Mouse (Mus musculus) neural tube, embryonic 13.5 days (tissue): ENCODE results near the gene Camk2d. TPM values are rescaled to one million over a fixed set of nuclear protein-coding genes. Genes with fewer than 3 reads are reported as not detected.
A peak's percentile ranks its signal among the peaks of the same experiment; 100 is the strongest.

Experiments
- ATAC-seq: fragments of 200-750 bp; cut with Nextera tagmentation; 2 replicates; pipeline ENCODE4 v1.8.0; 2017; ENCODE audit warnings: low read depth, mild to moderate bottlenecking, moderate TSS enrichment, moderate library complexity
- H3K27ac ChIP-seq: fragments of 300-500 bp; sonication (generic); replicated peaks from 2 replicates; pipeline ENCODE4 v1.5.1; 2015; ENCODE audit warnings: moderate library complexity, mild to moderate bottlenecking, inconsistent platforms
- H3K27me3 ChIP-seq: fragments of 300-500 bp; sonication (generic); 2 replicates; pipeline ENCODE4 v1.6.1; 2015; ENCODE audit warnings: mild to moderate bottlenecking, inconsistent platforms
- H3K36me3 ChIP-seq: fragments of 300-500 bp; sonication (generic); 2 replicates; pipeline ENCODE4 v1.6.1; 2015; ENCODE audit warnings: mild to moderate bottlenecking, inconsistent platforms
- H3K4me1 ChIP-seq: fragments of 300-500 bp; sonication (generic); replicated peaks from 2 replicates; pipeline ENCODE4 v1.6.1; 2015; ENCODE audit warnings: inconsistent platforms
- H3K4me2 ChIP-seq: fragments of 300-500 bp; sonication (generic); 2 replicates; pipeline ENCODE4 v1.6.1; 2015; ENCODE audit warnings: inconsistent platforms, mild to moderate bottlenecking, moderate library complexity
- H3K4me3 ChIP-seq: fragments of 300-500 bp; sonication (generic); 2 replicates; pipeline ENCODE4 v1.5.1; 2015; ENCODE audit warnings: mild to moderate bottlenecking, inconsistent platforms
- H3K9ac ChIP-seq: fragments of 300-500 bp; sonication (generic); 2 replicates; pipeline ENCODE4 v1.6.1; 2015; ENCODE audit warnings: moderate library complexity, mild to moderate bottlenecking, inconsistent platforms
- H3K9me3 ChIP-seq: fragments of 300-500 bp; sonication (generic); 2 replicates; pipeline ENCODE4 v1.6.1; 2016; ENCODE audit warnings: inconsistent platforms
- WGBS: fragments of 180-500 bp; shearing (Covaris S2); methylation state at CpG from one replicate; pipeline ENCODE4 v1.1.7; 2015; 5-methylcytosine and 5-hydroxymethylcytosine counted together
- polyA plus RNA-seq: library from polyadenylated mRNA; unstranded; fragments of >200 nt; fragmentation: Nextera tagmentation; extraction: Ambion mirVana; gene quantifications from 2 replicates; pipeline ENCODE4 v1.2.1, GENCODE M21; 2015

Camk2d gene
- polyA plus RNA-seq, 1 experiment from 2014 or later = 60.4 TPM

DNA sequence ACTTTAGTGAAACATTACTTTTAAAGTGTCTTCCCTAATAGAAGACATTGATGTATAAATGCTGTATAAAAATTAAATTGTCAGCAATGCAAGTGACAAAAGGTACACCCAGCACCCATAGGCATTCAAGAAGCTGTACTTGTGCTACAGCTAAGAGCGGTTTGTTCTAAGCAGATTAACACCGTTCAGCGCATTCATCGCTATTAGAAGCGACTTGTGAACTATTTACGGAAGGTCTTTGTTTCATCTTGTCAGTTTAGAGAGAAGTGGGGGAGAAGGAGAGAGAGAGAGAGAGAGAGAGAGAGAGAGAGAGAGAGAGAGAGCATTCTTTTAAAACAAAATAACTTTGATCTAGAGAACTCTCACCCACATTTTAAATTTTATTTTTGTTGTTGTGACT is 38.1 kb downstream of the Camk2d start:
- ATAC-seq = no peak
- no peak overlapping the region for H3K27ac ChIP-seq
- no peaks in the 10 kb centered on the region for H3K36me3 ChIP-seq
- no peak overlapping the region for H3K4me3 ChIP-seq
- WGBS = 74% methylated on average over 6 of the region's 6 CpGs
- H3K9me3 ChIP-seq = no peaks in the 10 kb centered on the region
- H3K27me3 ChIP-seq = no peaks in the 10 kb centered on the region
- peaks cover 7% of the 10 kb centered on the region; the same call in 1 of the 2 replicates for H3K4me1 ChIP-seq
- no peak overlapping the region for H3K4me2 ChIP-seq
- no peak overlapping the region for H3K9ac ChIP-seq

DNA sequence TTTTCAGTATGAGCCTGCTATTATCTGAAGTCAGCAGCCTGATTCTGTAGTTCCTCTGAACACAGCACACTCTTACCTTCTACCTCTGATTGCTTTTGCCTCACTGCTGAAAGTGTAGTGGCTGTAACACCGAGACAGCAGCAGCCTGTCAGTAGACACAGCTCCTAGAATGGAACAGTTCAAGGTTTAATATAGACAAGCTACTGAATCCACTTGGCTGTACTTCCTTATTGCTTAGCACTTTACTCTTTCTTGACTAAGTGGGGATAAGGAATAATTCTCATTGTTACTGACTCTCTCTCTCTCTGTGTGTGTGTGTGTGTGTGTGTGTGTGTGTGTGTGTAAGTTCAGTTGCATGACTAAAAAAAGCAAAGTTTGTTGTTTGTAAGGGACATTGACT is 42.2 kb downstream of the Camk2d start:
- H3K9ac ChIP-seq = no peak overlapping the region
- H3K4me2 ChIP-seq = no peak overlapping the region
- 78% methylated on average over 1 of the region's 1 CpGs for WGBS
- H3K9me3 ChIP-seq = no peaks in the 10 kb centered on the region
- H3K36me3 ChIP-seq = no peaks in the 10 kb centered on the region
- H3K27me3 ChIP-seq = no peaks in the 10 kb centered on the region
- peaks cover 24% of the 10 kb centered on the region for H3K4me1 ChIP-seq
- no peak for ATAC-seq
- H3K27ac ChIP-seq = no peak overlapping the region
- H3K4me3 ChIP-seq = no peak overlapping the region

DNA sequence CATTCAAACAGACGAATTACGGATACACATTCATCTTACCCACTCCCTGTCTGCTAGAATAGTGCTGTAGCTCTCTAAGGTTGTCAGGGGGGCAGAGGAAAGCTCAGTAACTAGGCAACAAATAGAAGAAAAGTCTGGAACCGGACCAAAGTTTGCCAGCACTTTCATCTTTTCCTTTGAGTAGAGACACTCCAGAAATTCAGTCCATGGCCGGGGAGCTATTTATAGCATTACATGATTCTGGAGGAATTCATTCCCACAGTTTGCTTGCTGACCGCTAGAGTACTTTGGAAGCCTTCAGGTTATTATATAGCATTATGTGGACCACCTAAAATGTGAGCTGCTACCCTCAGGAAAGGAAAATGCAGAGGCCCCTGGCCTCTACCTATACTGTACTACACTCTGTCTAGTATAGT is 43.0 kb downstream of the Camk2d start:
- no peaks in the 10 kb centered on the region for H3K9me3 ChIP-seq
- H3K36me3 ChIP-seq = no peaks in the 10 kb centered on the region
- no peak overlapping the region for H3K4me3 ChIP-seq
- 25% methylated on average over 5 of the region's 5 CpGs for WGBS
- no peak overlapping the region for H3K4me2 ChIP-seq
- H3K9ac ChIP-seq = no peak overlapping the region
- H3K27ac ChIP-seq = peak overlapping the region; percentile 34; the same call in 1 of the 2 replicates
- H3K27me3 ChIP-seq = no peaks in the 10 kb centered on the region
- ATAC-seq = peak; percentile 74
- H3K4me1 ChIP-seq = peaks cover 32% of the 10 kb centered on the region

- Histone ChIP-seq H3K9ac (no peak overlapping the region), H3K9me3 (no peaks in the 10 kb centered on the region), H3K4me2 (no peak overlapping the region), H3K27ac (no peak overlapping the region), H3K27me3 (no peaks in the 10 kb centered on the region), H3K36me3 (no peaks in the 10 kb centered on the region), H3K4me3 (no peak overlapping the region), H3K4me1 (peaks cover 32% of the 10 kb centered on the region)
- ATAC-seq = no peak
- WGBS = 73% methylated on average over 10 of the region's 10 CpGs
Measured at GRCm38 (mm10) chr3:126640443-126641251, 44.5 kb downstream of the Camk2d start.

DNA sequence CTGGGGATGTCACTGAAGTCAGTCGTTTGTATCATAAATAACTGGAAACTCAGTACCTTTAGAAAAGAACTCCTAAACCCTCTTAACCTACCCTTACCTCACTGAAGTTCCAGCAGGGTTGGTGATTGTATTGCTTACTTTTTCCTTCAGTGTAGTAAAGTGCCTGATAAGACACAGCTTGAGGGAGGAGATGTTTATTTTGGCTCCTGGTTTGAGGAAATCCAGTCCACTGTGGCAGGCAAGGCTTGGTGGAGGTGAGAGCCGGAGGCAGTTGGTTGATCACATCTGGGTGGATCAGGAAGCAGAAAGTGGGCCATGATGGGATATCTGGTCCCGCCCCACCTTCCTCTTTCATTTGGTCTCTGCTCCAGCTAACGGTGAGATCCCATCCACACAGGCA is 45.3 kb downstream of the Camk2d start:
- WGBS = 91% methylated on average over 4 of the region's 4 CpGs
- peaks cover 32% of the 10 kb centered on the region for H3K4me1 ChIP-seq
- no peaks in the 10 kb centered on the region for H3K36me3 ChIP-seq
- no peak overlapping the region for H3K27ac ChIP-seq
- no peaks in the 10 kb centered on the region for H3K27me3 ChIP-seq
- ATAC-seq = no peak
- H3K4me3 ChIP-seq = no peak overlapping the region
- no peak overlapping the region for H3K9ac ChIP-seq
- no peak overlapping the region for H3K4me2 ChIP-seq
- H3K9me3 ChIP-seq = no peaks in the 10 kb centered on the region

DNA sequence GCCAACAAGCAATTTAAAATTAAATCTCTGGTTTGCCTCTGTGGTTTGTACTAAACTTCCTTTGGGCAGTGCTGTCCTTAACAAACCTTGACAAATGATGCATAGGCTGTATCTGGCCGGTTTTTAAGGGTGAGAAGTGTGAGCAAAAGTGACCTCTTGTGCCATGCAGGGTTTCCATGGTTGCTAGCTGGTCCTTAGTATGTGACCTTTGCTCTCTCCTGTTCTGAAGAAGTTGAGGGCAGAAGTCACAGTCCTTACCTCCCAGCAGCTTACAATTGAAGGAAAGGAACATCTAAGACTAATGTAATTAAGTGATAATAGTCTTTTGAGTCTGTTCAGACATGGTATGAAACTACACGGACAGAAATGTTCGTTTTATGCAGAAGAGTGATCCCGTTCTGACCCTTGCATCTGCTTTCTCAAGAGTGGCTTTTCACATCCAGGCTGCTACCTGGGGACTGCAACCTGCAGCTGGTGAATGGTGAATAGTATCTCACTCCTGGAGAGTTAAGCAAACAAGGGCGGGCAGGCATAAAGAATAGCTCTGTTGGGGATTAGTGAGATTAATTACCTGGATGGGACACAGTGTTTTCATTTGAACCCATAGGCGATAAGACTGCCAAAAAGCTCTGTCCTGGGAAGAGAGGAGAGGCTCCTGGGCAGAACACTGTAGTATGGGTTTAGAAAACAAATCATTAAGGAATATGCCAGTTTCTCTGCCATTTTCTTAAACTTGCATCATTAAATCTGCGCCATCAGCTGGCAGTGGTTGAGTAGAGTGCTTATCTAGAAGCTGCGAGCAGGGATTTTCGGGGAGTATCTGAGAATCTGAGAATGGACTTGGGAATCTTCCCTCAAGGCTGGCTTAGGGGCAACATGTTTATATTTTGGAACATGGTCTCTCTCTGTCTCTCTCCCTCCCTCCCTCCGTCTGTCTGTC is 47.2 kb downstream of the Camk2d start:
- Histone ChIP-seq H3K4me3 (no peak overlapping the region), H3K9me3 (no peaks in the 10 kb centered on the region), H3K27ac (peak overlapping the region; percentile 28; the same call in 1 of the 2 replicates), H3K4me1 (peaks cover 32% of the 10 kb centered on the region), H3K36me3 (no peaks in the 10 kb centered on the region), H3K27me3 (no peaks in the 10 kb centered on the region), H3K4me2 (no peak overlapping the region), H3K9ac (no peak overlapping the region)
- WGBS = 18% methylated on average over 10 of the region's 10 CpGs
- ATAC-seq = no peak

DNA sequence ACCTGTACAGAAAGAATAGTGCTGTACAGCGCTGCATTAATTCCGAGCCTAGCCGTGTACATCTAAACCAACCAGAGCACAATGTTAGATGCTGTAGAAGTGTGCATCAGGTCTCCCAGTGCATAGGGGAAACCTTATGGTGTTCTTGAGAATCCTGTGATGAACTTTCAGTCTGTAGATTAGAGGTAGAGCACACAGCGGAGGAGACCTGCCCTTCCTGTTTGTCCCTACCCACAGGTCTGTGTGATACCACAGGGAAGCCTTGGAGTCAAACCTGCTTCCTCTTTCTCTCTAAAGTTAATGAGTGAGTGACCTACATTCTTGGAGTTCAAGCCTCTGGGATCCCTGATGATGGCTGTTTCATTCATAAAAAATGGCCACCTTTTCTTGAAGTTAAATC is 54.2 kb downstream of the Camk2d start:
- no peaks in the 10 kb centered on the region for H3K9me3 ChIP-seq
- no peaks in the 10 kb centered on the region for H3K27me3 ChIP-seq
- H3K36me3 ChIP-seq = no peaks in the 10 kb centered on the region
- 95% methylated on average over 4 of the region's 4 CpGs for WGBS
- H3K4me2 ChIP-seq = no peak overlapping the region
- no peak for ATAC-seq
- H3K9ac ChIP-seq = no peak overlapping the region
- H3K4me3 ChIP-seq = no peak overlapping the region
- no peaks in the 10 kb centered on the region for H3K4me1 ChIP-seq
- H3K27ac ChIP-seq = no peak overlapping the region

GRCm38 (mm10) chr3:126650747-126651146 is 54.6 kb downstream of the Camk2d start:
- H3K27me3 ChIP-seq = no peaks in the 10 kb centered on the region
- H3K36me3 ChIP-seq = no peaks in the 10 kb centered on the region
- H3K27ac ChIP-seq = no peak overlapping the region
- H3K4me2 ChIP-seq = no peak overlapping the region
- WGBS = 62% methylated on average over 6 of the region's 6 CpGs
- H3K4me3 ChIP-seq = no peak overlapping the region
- no peaks in the 10 kb centered on the region for H3K4me1 ChIP-seq
- no peak for ATAC-seq
- no peak overlapping the region for H3K9ac ChIP-seq
- H3K9me3 ChIP-seq = no peaks in the 10 kb centered on the region

DNA sequence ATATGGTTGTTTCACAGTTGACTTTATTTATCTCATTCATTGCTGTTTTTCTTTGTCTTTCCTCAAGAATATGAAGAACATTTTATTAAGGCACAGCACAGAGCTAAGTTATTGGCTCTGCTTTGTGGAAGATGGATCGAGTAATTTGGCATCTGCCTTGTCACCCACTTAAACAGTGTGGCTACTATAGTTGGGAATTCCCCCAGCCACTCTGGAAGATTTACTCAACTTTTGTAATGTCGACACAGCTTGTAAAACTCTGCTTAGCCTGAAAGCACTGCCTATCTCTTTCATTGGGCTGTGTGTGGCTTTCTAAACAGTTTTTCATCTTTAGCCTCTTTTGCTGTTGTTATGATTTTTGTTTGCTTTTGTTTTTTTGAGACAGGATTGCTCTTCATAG is 56.3 kb downstream of the Camk2d start:
- H3K36me3 ChIP-seq = no peaks in the 10 kb centered on the region
- no peaks in the 10 kb centered on the region for H3K9me3 ChIP-seq
- no peak for ATAC-seq
- H3K9ac ChIP-seq = no peak overlapping the region
- H3K27ac ChIP-seq = no peak overlapping the region
- H3K4me3 ChIP-seq = no peak overlapping the region
- no peak overlapping the region for H3K4me2 ChIP-seq
- 0 out of 2 replicates have a peak, but pooled peaks cover 7% of the 10 kb centered on the region for H3K4me1 ChIP-seq
- H3K27me3 ChIP-seq = no peaks in the 10 kb centered on the region
- 60% methylated on average over 2 of the region's 2 CpGs for WGBS

DNA sequence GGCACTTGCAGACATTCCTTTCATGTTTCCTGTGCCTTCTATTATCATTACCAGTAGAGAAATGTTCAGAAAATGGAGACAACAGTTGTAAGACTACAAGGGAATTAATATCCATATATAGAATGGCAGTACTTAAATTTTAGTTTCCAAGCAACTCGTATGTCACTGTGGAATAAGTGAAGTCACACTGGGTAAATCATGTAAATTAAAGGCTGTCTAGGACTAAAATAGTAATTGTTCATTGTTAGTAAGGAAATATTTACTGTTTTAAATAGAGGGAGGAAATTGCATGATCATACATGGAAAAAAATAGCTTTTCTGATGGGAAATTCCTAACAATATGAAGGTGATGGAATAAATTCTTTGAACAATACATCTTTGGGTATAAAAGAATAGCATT is 57.0 kb downstream of the Camk2d start:
- Histone ChIP-seq H3K27me3 (no peaks in the 10 kb centered on the region), H3K27ac (no peak overlapping the region), H3K4me2 (no peak overlapping the region), H3K4me3 (no peak overlapping the region), H3K4me1 (0 out of 2 replicates have a peak, but pooled peaks cover 7% of the 10 kb centered on the region), H3K9ac (no peak overlapping the region), H3K36me3 (no peaks in the 10 kb centered on the region), H3K9me3 (no peaks in the 10 kb centered on the region)
- 87% methylated on average over 1 of the region's 1 CpGs for WGBS
- ATAC-seq = no peak

DNA sequence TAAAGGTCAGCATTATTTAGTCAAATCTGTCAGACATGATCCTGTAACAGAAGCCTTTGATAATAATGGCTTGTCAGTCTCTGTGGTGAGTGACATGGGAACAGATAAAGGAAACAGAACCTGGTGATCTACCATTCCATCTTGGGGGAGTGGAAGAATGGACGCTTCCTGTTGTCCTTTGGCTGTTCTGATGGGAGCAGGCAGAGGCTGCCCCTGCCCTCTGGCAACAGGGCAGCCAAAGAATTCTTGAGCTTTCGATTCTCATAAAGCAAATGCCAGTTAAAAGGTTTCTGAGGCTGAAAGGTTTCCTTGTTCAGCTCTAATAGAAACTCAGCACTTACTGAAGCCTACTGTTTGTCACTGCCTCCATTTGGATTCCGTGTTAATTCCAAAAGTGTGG is 60.1 kb downstream of the Camk2d start:
- WGBS = 45% methylated on average over 3 of the region's 3 CpGs
- Histone ChIP-seq H3K27ac (no peak overlapping the region), H3K4me2 (no peak overlapping the region), H3K4me1 (0 out of 2 replicates have a peak, but pooled peaks cover 7% of the 10 kb centered on the region), H3K9me3 (no peaks in the 10 kb centered on the region), H3K36me3 (no peaks in the 10 kb centered on the region), H3K27me3 (no peaks in the 10 kb centered on the region), H3K4me3 (no peak overlapping the region), H3K9ac (no peak overlapping the region)
- ATAC-seq = no peak

DNA sequence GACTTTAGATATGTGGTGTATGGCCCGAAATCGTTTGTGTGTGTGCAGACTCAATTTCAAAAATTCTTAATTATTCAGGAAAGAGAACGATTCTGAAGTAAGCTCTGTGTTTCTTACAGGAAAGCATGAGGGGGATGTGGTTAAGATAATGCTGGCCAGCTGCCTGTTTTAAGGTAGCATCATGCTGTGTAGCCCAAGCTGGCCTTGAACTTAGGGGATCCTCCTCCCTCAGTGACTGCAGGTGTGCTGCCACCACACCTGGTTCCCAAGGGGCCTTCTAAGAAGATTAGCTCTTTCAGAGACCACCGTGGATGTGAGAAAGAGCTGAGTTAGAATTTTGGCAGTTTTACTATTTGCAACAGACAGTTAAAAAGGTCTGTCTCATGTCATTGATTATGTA is 61.8 kb downstream of the Camk2d start:
- ATAC-seq = no peak
- Histone ChIP-seq H3K4me2 (no peak overlapping the region), H3K27ac (no peak overlapping the region), H3K4me3 (no peak overlapping the region), H3K9ac (no peak overlapping the region), H3K36me3 (no peaks in the 10 kb centered on the region), H3K9me3 (no peaks in the 10 kb centered on the region), H3K4me1 (0 out of 2 replicates have a peak, but pooled peaks cover 7% of the 10 kb centered on the region), H3K27me3 (no peaks in the 10 kb centered on the region)
- WGBS = 80% methylated on average over 4 of the region's 4 CpGs
